Mouse (Mus musculus) urinary bladder, postnatal 10 days (tissue): ENCODE measurements around the gene Rhobtb1.
A peak's percentile ranks its signal among the peaks of the same experiment; 100 is the strongest.

Experiments
- DNase-seq: peaks from one replicate; pipeline ENCODE4 v3.0.0; 2022; ENCODE audit warnings: low spot score

Rhobtb1 gene

DNA sequence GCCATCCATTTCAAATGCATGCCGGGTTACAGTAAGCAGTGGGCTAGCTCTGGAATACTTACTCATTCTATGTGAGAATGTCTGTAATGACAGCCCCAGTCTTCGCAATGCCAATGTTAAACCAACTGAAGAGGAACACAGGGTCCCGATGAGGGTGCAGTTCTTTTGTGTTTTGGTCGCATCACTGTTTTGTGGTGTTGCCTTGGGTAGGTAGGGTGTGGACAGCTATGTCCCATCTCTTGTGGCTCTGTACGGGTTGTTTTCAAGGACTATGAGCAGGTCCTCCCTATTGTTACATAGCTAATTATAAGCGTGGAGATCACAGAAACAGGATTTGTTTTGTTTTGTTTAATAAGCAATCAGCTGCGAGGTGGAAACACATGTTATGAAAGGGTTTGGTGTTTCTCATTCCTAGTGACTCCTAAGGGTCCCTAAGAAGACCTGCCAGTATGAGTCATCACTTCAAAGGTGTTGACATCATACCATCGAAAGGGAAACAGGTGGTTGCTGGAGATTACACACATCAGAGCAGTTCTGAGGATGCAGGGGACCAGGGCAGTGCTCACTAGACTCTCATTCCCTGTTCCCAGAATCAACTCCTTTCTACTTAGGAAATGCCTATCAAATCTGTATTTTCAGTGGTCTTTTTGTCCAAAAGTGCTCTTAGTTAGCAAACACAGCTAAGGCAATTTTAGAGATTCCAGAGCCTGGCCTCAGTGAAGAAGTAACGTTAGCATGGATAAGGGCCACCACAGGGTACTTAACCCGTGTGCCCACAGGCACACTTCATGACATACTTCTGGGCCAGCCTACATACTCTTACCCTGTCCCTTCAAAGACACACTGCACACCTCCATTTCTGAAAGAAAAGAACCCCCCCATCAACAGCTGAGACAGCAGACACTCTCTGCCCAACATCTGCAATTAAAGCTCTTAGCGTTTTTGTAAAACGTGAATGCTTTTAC lies 124.9 kb downstream of the Rhobtb1 start:
- no peak for DNase-seq

DNA sequence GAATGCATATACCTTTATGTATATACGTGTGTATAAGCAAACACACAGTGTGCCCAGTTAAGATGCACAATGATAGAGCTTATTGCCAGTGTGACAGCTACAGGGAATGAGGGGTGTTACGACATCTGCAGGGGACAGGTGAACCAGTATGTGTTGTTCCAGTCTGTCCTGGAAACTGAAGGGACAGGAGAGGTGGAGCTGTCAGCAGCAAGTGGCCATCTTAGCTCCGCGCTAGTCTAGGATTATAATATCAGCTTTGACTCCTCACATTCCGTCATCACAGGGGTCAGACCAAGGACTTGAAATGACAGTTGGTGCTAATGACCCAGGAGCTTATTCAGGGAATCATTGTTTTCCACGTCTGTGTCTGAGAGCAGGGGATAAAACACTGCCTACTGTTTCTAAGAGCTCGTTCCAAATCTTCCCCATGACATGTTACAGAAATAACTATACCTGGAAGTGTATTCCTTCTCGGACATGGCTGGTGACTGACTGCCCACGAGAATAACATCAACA lies 125.7 kb downstream of the Rhobtb1 start:
- no peak for DNase-seq

DNA sequence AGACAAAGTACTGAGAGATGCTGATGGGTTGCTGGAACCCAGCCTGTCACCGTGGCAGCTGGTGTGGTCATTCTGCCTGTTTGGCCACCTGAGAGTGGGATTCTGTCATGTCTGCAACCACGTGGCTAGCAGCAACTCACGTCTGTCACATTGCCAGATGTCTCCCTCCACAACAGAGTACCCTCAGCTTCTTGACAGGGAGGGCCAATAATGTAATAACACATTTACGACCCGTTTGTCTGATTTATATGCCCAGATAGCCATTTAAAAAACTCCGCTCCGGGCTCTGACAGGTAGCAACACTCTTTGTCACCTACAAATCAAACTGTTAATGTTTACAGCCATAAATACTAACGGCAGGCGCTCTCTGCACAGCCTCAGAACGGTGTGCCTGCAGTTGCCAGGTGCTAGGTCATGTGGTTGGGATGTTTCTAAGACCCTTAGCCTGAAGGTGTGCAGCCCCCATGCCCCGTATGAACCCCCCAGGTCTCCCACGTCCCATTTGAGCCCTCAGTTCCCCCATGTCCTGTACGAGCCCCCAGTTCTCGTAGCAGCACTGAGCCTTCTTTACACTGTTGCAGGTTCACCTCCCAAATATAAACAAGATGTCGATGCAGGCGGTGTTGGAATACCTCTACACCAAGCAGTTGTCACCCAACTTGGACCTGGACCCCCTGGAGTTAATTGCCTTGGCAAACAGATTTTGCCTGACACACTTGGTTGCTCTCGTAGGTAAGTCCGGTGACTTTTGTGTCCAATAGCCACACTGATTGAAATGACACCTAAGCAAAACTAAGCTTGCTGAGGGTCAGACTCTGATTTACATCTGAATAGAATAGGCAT lies 127.8 kb downstream of the Rhobtb1 start:
- no peak for DNase-seq

DNA sequence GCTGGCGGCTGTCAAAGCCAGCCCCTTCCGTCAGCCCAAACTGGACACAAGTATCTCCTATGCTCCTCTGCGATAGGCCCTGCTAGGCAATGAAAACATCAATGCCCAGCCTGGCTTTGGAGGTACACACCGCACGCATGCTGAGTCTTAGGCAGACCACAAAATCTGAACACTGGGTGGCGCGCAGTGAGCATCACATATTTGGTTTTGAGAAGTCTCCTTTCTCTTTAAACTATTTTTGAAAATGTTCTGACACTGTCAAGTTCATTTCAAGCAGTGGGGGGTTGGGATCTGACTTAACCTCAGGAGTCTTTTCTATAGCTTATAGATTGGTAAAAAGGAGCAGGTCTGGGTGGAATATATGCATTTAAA lies 128.4 kb downstream of the Rhobtb1 start:
- no peak for DNase-seq

DNA sequence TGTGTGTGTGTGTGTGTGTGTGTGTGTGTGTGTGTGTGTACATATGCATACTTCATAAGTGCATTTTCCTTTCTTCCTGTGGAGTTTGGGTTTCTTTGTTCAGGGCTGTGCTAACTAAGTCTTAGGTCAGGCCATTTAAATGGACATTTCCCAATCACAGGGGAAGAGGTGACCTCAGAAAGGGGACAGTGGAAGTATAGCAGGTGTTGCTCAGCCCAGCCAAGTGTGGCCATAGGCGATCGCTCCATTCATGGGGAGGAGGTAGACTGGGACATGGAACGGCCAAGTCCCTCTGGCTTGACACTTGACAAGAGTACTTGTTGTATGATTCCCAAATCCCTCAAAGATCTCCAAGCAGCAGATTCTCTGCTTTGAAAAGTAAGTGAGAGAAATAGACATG lies 135.7 kb downstream of the Rhobtb1 start:
- no peak for DNase-seq

DNA sequence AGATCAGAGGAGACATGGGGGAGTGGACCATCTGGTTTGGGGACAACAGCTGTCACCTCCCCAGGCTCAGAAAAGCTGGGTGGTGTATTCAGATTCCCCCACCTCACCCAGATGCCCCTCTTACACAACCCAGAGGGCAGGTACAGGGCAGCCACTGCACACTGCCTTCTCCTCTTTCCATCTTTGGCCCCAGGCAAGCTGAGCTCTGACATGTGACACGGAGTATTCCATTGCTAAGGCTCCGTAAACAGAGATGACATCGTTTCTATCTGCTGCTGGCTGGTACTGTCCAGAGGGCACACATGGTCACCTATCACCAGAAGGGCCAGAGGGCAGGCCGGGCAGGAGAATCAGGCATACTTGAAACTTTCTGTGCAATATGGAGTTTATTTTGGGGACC lies 136.9 kb downstream of the Rhobtb1 start:
- DNase-seq, result no peak

DNA sequence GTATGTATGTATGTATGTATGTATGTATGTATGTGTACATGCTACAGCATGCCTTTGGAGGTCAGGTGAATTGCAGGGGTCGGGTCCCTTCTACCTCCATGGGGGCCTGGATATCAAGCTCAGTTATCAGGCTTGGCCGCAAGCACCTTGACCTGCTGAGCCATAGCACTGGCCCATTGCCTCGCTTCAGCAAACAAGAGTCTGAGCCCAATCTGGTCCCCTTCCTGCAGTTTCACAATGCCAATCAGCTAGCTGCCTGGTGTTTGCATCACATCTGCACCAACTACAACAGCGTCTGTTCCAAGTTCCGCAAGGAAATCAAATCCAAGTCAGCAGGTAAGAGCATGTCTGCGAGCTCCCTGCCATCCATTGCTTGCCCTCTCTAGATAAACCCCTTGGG lies 137.5 kb downstream of the Rhobtb1 start:
- no peak for DNase-seq

DNA sequence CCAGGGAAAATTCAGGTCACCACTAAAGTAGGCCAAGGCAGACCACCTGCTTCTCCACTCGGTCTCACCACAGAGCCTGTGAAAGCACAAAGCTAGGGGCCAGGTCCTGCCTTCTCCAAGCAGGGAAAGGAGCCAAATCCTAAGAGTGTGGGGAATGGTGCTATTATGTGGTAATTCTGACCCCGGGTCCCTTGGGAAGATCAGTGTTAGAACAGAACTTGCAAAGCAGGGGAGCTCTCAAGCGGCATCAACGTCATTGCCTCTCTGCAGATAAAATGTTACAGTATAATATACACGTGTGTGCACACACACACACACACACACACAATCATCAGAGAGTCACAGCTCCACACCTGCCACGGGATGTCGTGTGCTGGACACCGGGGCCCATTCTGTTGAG lies 139.5 kb downstream of the Rhobtb1 start:
- no peak for DNase-seq

DNA sequence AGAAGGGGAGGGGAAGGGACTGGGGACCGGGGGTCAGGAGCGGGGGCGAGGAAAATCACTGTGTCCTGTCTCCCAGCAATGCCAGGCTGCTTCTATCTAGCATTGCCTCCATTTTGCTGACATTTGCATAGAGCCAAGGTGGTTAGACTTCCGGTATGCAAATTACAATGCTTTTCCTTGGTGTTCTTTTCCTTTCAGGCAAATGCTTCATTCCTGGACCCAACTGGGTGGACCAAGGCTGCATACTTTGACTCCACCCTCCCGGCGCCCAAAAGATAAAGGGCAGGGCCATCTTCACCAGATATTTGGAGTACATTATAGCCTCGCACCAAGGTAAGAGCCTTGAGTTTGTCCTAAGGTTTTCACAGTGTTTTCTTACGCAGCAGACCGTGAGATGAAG lies 144.7 kb downstream of the Rhobtb1 start:
- no peak for DNase-seq

DNA sequence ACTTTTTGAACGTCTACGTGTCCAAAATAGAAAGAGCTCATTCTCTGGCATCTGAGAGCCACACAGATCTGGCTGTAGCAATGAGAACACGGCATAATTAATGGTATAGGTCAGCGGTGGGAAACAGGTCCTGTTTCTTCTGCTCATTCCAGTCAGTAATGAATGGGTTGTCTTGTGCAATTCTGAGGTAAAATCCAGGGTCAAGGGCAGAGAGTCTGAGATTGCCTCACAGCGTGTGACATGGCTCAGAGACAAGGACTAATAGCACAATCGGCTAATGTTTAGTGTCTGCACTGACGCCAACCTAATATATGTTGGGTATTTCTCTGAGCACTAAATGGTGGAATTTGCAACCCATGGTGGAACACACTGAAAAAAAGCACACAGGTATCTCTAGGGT lies 148.8 kb downstream of the Rhobtb1 start:
- DNase-seq, result no peak

DNA sequence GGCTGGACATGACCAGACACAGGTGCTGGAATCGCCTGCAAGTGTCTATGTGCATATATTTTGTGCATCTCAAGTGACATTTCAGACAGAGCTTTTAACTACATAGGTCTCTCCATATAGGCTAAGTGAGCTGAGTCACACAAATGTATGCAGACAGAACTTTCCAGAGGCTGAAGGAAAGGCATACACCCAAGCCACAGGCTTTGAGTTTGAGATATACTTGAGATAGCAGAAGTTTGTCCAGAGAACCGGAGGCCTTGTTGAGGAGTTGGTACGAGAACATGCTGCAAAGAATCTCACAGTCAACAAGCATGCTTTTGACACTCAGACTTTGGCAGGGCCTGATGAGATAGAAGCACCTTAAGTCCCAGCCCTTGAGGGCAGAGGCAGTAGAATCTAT lies 151.4 kb downstream of the Rhobtb1 start:
- DNase-seq, result no peak

DNA sequence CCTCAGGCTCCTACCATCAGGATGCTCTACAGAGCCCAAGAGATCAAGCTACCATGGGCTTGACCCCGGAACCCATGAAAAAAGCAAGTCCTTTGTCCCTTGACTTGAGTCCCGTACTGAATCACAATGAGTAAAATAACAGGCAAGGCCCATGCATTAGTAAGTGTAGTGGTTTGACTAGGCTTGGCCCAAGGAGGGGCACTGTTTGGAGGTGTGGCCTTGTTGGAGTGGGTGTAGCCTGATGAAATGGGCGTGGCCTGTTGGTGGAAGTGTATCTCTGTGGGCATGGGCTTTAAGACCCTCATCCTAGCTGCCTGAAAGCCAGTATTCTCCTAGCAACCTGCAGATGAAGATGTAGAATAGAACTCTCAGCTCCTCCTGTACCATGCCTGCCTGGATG lies 153.6 kb downstream of the Rhobtb1 start:
- DNase-seq, result no peak

DNA sequence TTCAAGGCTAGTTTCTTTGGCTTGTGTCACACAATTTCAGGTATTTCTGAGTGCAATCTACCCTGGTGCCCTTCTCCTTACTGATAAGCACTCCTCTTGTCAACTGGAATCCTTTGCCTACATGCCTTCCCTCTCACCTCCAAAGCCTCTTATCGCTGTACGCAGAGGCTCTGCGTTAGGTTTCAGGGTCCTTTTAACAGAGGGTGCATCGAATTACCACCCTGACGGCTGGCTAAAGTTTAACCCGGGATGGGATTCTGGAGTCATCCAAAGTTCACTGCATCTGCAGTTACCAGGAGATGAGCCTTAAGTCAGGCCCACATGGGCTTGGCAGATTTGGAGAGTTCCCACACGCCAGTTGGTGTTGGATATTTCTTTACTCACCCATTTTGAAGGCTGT lies 154.4 kb downstream of the Rhobtb1 start:
- DNase-seq, result no peak

DNA sequence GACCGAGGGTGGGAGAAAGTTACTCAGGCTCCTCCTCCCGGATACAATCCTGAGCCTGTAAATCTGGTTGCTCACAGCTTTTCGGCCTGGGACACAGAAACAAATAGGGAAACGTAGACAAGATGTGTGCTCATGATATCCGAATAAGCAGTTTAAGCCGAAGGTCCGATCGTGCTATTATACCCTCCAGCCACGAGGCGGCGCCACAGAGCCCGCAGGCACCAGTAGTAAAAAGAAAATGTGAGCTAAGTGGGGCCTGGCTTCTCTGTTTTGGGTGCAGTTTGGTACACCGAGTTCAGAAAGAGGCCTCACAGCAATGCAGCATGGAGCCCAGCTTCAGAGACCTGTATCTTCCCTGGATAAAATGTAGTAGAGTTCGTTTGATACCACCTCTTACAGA lies 155.0 kb downstream of the Rhobtb1 start:
- DNase-seq, result no peak

DNA sequence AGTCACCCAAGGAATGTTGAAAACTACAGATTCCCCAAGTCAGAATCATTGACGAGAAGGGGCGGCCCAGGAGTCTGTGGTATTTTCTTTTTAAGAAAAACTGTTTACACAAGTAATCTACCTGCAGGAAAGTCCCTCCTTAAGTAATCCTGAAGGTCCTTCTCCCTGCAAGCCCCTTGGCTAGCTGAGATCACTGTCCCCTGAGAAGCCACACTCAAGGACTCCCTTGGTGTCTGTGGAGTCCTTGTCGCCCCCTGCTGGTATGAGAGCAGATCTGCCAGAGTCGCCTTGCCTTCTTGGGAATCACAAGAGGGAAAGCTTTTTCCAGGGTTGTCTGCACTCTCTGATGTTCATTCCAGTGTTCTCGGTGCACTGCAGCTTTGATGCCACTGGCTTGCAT lies 155.8 kb downstream of the Rhobtb1 start:
- no peak for DNase-seq

DNA sequence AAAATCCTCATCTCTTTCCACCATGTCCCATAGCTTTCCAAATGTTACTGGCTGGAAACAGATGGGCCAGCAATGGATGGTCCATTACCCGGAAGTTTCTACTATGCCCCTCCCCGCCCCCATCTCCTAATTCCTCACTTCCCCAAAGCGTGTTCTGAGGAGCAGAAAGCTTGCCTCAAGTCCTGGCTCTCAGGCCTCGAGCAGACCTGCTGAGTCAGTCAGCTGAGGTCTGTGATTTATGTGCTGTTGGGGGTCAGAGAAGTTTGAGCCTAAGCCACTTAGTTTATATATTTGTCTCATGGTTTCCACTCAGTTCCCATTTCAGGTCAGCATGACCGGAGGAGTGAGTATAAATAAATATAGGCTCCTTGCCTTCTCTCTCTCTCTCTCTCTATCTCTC lies 157.9 kb downstream of the Rhobtb1 start:
- no peak for DNase-seq

DNA sequence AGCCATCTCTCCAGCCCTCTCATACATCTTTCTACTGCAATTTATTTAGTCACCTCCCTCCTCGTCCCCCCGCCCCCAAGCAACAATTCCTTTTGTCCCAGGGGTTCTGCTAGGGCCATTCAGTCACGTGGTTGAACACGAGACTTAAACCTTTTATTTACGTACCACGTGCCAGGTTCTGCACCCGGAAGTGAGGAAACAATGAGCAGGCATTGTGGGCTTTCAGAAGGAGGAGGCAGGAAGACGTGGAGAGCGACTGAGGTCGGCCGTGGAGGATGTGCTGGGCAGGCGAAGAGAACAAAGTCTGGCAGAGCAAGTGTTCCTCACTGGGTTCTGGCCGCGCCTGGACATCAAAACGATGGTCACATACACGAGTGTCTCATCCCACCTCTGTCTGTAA lies 160.6 kb downstream of the Rhobtb1 start:
- DNase-seq, result no peak

DNA sequence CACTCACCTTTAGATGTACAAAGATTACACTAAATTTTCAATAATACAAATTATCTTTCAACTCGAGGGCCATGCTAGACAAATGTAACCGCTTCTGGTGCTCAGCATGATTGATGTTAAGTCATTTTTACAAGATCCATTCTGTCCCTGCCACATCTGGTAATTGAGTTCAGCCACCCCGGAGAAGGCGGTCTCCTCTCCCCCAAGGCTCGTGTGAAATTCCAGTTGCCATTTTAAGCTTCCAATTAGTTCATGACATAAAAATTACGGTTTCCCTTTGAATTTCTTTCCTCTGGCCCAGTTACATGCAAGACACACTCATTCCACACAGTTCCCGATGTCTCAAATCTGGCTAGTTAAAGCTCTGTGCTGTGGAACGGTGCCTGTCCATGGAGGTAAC lies 162.7 kb downstream of the Rhobtb1 start:
- no peak for DNase-seq

DNA sequence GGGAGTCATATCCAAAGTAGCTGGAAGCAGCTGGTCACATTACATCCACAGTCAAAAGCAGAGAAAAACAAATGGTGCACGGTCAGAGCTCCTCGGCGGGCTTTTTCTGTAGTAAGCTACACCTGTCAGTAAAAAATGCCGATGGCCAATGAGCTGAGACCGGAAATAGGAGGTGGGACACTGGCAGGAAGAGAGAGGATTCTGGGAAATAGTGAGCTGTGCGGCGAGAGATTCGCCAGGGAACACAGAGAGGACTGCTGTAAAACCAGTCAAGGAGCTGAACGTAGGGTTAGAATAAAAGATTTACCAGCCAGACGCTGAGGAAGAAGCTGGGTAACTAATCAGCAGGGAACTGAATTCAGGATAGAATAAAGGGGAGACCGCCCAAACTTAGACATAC lies 167.3 kb downstream of the Rhobtb1 start:
- DNase-seq, result no peak

DNA sequence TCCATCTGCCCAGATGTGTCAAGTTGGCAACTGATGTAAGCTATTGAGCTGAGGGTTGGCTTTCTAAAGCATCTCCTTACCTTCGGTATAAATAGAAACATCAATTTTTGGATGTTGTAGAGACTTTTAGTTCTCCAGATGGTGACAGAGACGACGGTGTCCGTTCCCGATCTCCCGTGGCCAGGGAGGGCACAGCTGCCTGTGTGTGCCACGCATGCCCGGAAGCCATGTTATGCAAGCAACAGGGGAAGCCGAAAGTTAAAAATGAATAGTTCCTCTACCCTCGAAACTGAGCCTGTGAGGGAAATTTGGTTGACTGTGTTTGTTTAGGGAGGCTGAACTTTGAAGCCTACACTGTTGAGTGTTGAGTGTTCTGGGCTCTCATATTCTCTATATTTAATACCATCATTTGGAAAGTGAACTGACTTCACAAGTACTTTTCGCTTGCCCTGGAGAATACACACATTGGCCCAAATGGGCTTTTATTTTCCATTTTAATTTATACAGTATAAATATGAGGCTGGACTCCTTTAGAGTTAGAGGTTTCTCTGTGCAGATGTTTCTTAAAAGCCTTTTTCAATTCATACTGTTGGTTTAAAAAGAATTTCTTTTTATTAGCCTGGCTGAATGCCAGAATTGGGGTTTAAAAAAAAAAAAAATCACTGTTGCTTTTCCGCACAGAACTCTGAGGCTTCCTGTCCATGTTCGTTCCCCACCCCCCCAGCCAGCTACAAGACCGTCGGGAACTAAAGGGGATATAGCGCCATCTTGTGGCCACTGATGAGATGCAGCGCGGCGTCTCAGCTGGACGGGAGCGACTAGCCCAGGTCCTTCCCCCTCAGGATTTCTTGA lies 169.7 kb downstream of the Rhobtb1 start:
- DNase-seq, result peak; percentile 74

DNA sequence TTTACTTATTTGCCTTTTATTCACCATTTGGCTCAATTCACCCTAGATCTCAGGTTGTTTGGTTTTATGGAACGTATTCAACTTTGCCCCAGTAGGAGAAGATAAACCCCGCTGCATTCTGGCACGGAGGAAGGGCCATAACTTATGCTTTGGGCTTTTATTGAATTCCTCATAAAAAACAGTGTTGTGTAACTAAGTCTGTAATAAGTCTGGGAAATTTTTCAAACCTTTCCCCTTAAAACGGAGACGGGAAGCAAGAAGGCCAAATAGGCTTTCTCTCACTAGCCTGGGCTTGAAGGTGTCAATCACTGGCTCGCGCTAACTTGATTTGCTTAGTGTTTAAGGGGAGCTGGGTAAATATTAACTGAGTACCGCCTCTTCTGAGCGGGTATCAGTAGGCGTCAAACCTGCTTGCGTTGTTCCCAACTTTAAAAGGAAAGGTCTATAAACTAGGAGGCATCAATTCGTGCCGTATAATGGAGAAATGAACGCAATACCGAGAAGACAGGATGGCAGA lies 170.3 kb downstream of the Rhobtb1 start:
- no peak for DNase-seq

DNA sequence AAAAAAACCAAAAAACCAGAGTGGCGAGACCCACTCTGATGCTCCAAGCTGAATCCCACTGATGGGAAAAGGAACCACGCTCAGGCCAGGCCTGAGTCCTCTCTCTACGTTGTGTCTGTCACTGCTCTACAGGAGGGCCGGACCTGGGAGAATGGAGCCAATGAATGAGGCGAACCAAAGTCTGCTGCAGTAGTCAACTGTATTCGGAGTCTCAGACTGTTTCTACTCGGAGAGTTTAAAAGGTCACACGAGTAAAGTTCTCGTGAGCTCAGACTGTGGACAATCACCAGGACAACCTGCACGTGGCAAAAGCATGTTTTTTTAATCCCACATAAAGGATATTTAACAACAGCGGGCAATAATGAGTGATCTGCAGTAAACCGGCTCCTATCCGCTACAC lies 172.8 kb downstream of the Rhobtb1 start:
- no peak for DNase-seq
